In genomic region chr17:31113191-31113856, GRCm38 (mm10) we compare ENCODE assay signal across 17 mouse cellular contexts. TPM values are rescaled to one million over a fixed set of nuclear protein-coding genes. Genes with fewer than 3 reads are reported as not detected.
A peak's percentile ranks its signal among the peaks of the same experiment; 100 is the strongest.
DNase-seq lines count a peak whose midpoint lies in the region; ATAC-seq lines count a peak whose summit lies in the region.
"Had no signal": no experiment of that assay in that cellular context is flagged by ENCODE, and none has a peak within 500 bp of the region (broad histone marks: within the 10 kb centered on the region; RNA-seq: fewer than 3 reads in every experiment).

No protein-coding gene starts in this region.

- H3K4me3 ChIP-seq in embryonic facial prominence, embryonic 10.5 days: no peak overlapping the region
- H3K4me3 ChIP-seq in limb, embryonic 12.5 days (replicated peaks): no peak overlapping the region
- H3K4me3 ChIP-seq: stomach, embryonic 15.5 days had no signal

- H3K27me3 ChIP-seq in embryonic facial prominence, embryonic 10.5 days (replicated peaks; ENCODE audit: low read depth, poor library complexity, severe bottlenecking): no peaks in the 10 kb centered on the region
- H3K27me3 ChIP-seq in limb, embryonic 12.5 days: 0 out of 2 replicates have a peak, but pooled peaks cover 3% of the 10 kb centered on the region
- H3K27me3 ChIP-seq: stomach, embryonic 15.5 days had no signal

- no peak for ATAC-seq in limb, embryonic 12.5 days (ENCODE audit: insufficient number of reproducible peaks, insufficient read depth, low FRiP score, low TSS enrichment, low read depth)
- ATAC-seq: CD4-positive, CD25-positive, alpha-beta regulatory T cell, adult 4 months had no signal

- H3K4me1 ChIP-seq in embryonic facial prominence, embryonic 10.5 days: peaks cover 38% of the 10 kb centered on the region
- no peaks in the 10 kb centered on the region for H3K4me1 ChIP-seq in limb, embryonic 12.5 days (replicated peaks)
- H3K4me1 ChIP-seq: stomach, embryonic 15.5 days had no signal

- no peak overlapping the region for H3K4me2 ChIP-seq in limb, embryonic 12.5 days
- H3K4me2 ChIP-seq: stomach, embryonic 15.5 days had no signal

- H3K9me3 ChIP-seq in embryonic facial prominence, embryonic 10.5 days: no peaks in the 10 kb centered on the region
- no peaks in the 10 kb centered on the region for H3K9me3 ChIP-seq in limb, embryonic 12.5 days
- H3K9me3 ChIP-seq: stomach, embryonic 15.5 days had no signal

- H3K36me3 ChIP-seq in embryonic facial prominence, embryonic 10.5 days (replicated peaks): peaks cover 24% of the 10 kb centered on the region
- H3K36me3 ChIP-seq in limb, embryonic 12.5 days: 0 out of 2 replicates have a peak, but pooled peaks cover 13% of the 10 kb centered on the region
- H3K36me3 ChIP-seq: stomach, embryonic 15.5 days had no signal

- WGBS in embryonic facial prominence, embryonic 10.5 days: 47% methylated on average over 9 of the region's 9 CpGs
- WGBS in limb, embryonic 12.5 days: 62% methylated on average over 9 of the region's 9 CpGs

- no peak overlapping the region for H3K9ac ChIP-seq in limb, embryonic 12.5 days (replicated peaks)
- H3K9ac ChIP-seq: stomach, embryonic 15.5 days had no signal

- peak overlapping the region; percentile 16 for H3K27ac ChIP-seq in embryonic facial prominence, embryonic 10.5 days (replicated peaks)
- H3K27ac ChIP-seq in limb, embryonic 12.5 days: peak overlapping the region; percentile 53
- H3K27ac ChIP-seq: stomach, embryonic 15.5 days had no signal

- DNase-seq in layer of hippocampus, adult 9-10 months (ENCODE audit: low spot score): peak; percentile 31
- no peak for DNase-seq in layer of hippocampus, postnatal 10 days (ENCODE audit: low spot score in 2 of 2)
- DNase-seq in R1 (ENCODE audit: low read depth, low spot score): peak; percentile 75
- DNase-seq in embryonic facial prominence, embryonic 10.5 days (ENCODE audit: low spot score): peak; percentile 44
- DNase-seq in spleen, adult 18-20 months: no peak
- DNase-seq in right cerebral cortex, adult 2 months (ENCODE audit: low spot score in 2 of 2): no peak
- no peak for DNase-seq in right cerebral cortex, postnatal 25 days
- DNase-seq: cerebellum, adult 8-10 months; gastrocnemius, postnatal 25 days; kidney, postnatal 14 days; left cerebral cortex, postnatal 4 days; lung, adult 18-20 months had no signal

RNA-seq across cellular contexts. Expression of gene Tff3, which starts 16.1 kb away (rescaled TPM):
- total RNA-seq in layer of hippocampus, postnatal 10 days (2021): not detected
- not detected in 2 replicates for polyA plus RNA-seq in embryonic facial prominence, embryonic 10.5 days (2016; fragmentation: Nextera tagmentation; extraction: Ambion mirVana)
- polyA plus RNA-seq in limb, embryonic 12.5 days (2016; fragmentation: Nextera tagmentation; extraction: Ambion mirVana): not detected in 2 replicates
- total RNA-seq: gastrocnemius, postnatal 25 days; left cerebral cortex, postnatal 4 days had no signal
- polyA plus RNA-seq: CD4-positive, CD25-positive, alpha-beta regulatory T cell, adult 4 months; heart, embryonic 14.5 days; neural tube, embryonic 14.5 days had no signal

RNA-seq across cellular contexts. Expression of gene Tff2, which starts 30.8 kb away (rescaled TPM):
- not detected for total RNA-seq in layer of hippocampus, postnatal 10 days (2021)
- polyA plus RNA-seq in embryonic facial prominence, embryonic 10.5 days (2016; fragmentation: Nextera tagmentation; extraction: Ambion mirVana): not detected in 2 replicates
- polyA plus RNA-seq in limb, embryonic 12.5 days (2016; fragmentation: Nextera tagmentation; extraction: Ambion mirVana): not detected in 2 replicates
- total RNA-seq: gastrocnemius, postnatal 25 days; left cerebral cortex, postnatal 4 days had no signal
- polyA plus RNA-seq: CD4-positive, CD25-positive, alpha-beta regulatory T cell, adult 4 months; heart, embryonic 14.5 days; neural tube, embryonic 14.5 days had no signal

RNA-seq across cellular contexts. Expression of gene Tff1, which starts 51.8 kb away (rescaled TPM):
- not detected for total RNA-seq in layer of hippocampus, postnatal 10 days (2021)
- not detected in 2 replicates for polyA plus RNA-seq in embryonic facial prominence, embryonic 10.5 days (2016; fragmentation: Nextera tagmentation; extraction: Ambion mirVana)
- polyA plus RNA-seq in limb, embryonic 12.5 days (2016; fragmentation: Nextera tagmentation; extraction: Ambion mirVana): not detected in 2 replicates
- total RNA-seq: gastrocnemius, postnatal 25 days; left cerebral cortex, postnatal 4 days had no signal
- polyA plus RNA-seq: CD4-positive, CD25-positive, alpha-beta regulatory T cell, adult 4 months; heart, embryonic 14.5 days; neural tube, embryonic 14.5 days had no signal

RNA-seq across cellular contexts. Expression of gene Abcg1, which starts 55.8 kb away (rescaled TPM):
- total RNA-seq in layer of hippocampus, postnatal 10 days (2021): 10 to 100 TPM; 28.1 to 30.5 TPM
- 8.2 and 10.1 TPM in 2 replicates for polyA plus RNA-seq in embryonic facial prominence, embryonic 10.5 days (2016; fragmentation: Nextera tagmentation; extraction: Ambion mirVana)
- 8.9 and 10.9 TPM in 2 replicates for polyA plus RNA-seq in limb, embryonic 12.5 days (2016; fragmentation: Nextera tagmentation; extraction: Ambion mirVana)

Comparison
In these comparisons a context has a peak if more than half of its experiments do, and no peak if none do; other contexts are left out.
1. DNase-seq: peak in layer of hippocampus, adult 9-10 months (single experiment), R1 (single experiment) and embryonic facial prominence, embryonic 10.5 days (single experiment); none in layer of hippocampus, postnatal 10 days (0 of 2), spleen, adult 18-20 months (0 of 2), right cerebral cortex, adult 2 months (0 of 2) and right cerebral cortex, postnatal 25 days (single experiment).